Mouse (Mus musculus) heart, adult 9 months (tissue): ENCODE results near the gene Vsx2.
"Not testable (repeated sequence)": the region's sequence is repeated elsewhere in the genome, so short reads cannot be mapped to it uniquely, and the experiment has no call there.

Experiments used
- DNase-seq, 2 experiments: peaks; one replicate each; pipeline ENCODE4 v3.0.0; 2022; ENCODE audit warnings: low spot score in 2 of 2

The Vsx2 gene

GRCm38 (mm10) chr12:84569336-84569970, at the start of gene Vsx2:
TSS of gene Vsx2 (plus strand) at chr12:84569762.
- no peak for DNase-seq

- no peak for DNase-seq
Observed at GRCm38 (mm10) chr12:84523728-84524127, 45.8 kb upstream of the Vsx2 start.

- DNase-seq, result no peak
Observed at GRCm38 (mm10) chr12:84524147-84525050, 45.2 kb upstream of the Vsx2 start.

GRCm38 (mm10) chr12:84525422-84525821, 44.1 kb upstream of the Vsx2 start:
- DNase-seq, result no peak

GRCm38 (mm10) chr12:84530426-84530825, 39.1 kb upstream of the Vsx2 start:
- DNase-seq, result no peak

- DNase-seq, result no peak
Observed at GRCm38 (mm10) chr12:84531906-84532829, 37.4 kb upstream of the Vsx2 start.

GRCm38 (mm10) chr12:84532830-84533199, 36.7 kb upstream of the Vsx2 start:
- no peak for DNase-seq

- DNase-seq, result no peak
Observed at GRCm38 (mm10) chr12:84533706-84534486, 35.7 kb upstream of the Vsx2 start.

GRCm38 (mm10) chr12:84539537-84539936, 30.0 kb upstream of the Vsx2 start:
- not testable (repeated sequence) for DNase-seq

GRCm38 (mm10) chr12:84541391-84541958, 28.1 kb upstream of the Vsx2 start:
- DNase-seq, result no peak

GRCm38 (mm10) chr12:84546028-84546427, 23.5 kb upstream of the Vsx2 start:
- DNase-seq, result peak; percentile 6 to 29

GRCm38 (mm10) chr12:84546577-84547085, 22.9 kb upstream of the Vsx2 start:
- no peak for DNase-seq

- DNase-seq, result no peak
Observed at GRCm38 (mm10) chr12:84548251-84548650, 21.3 kb upstream of the Vsx2 start.

GRCm38 (mm10) chr12:84555218-84555617, 14.3 kb upstream of the Vsx2 start:
- no peak for DNase-seq

- no peak for DNase-seq
Observed at GRCm38 (mm10) chr12:84562558-84562957, 7.0 kb upstream of the Vsx2 start.

GRCm38 (mm10) chr12:84567576-84567975, 2.0 kb upstream of the Vsx2 start:
- no peak for DNase-seq

GRCm38 (mm10) chr12:84569976-84570693, 573 bp downstream of the Vsx2 start:
- DNase-seq, result no peak

GRCm38 (mm10) chr12:84570694-84571415, 1.3 kb downstream of the Vsx2 start:
- no peak for DNase-seq
